Mouse (Mus musculus) neural tube, embryonic 15.5 days (tissue): ENCODE results near the gene Med17. TPM values are rescaled to one million over a fixed set of nuclear protein-coding genes. Genes with fewer than 3 reads are reported as not detected.

Source experiments
- ATAC-seq: fragments of 200-750 bp; cut with Nextera tagmentation; 2 replicates; pipeline ENCODE4 v1.8.0; 2017; ENCODE audit warnings: mild to moderate bottlenecking, moderate TSS enrichment, moderate library complexity; ENCODE audit not compliant: low FRiP score
- H3K27ac ChIP-seq: fragments of 300-500 bp; sonication (generic); replicated peaks from 2 replicates; pipeline ENCODE4 v1.5.1; 2015; ENCODE audit warnings: mild to moderate bottlenecking, inconsistent platforms
- H3K27me3 ChIP-seq: fragments of 300-500 bp; sonication (generic); replicated peaks from 2 replicates; pipeline ENCODE4 v1.6.1; 2015; ENCODE audit warnings: inconsistent platforms
- H3K36me3 ChIP-seq: fragments of 300-500 bp; sonication (generic); 2 replicates; pipeline ENCODE4 v1.6.1; 2015; ENCODE audit warnings: inconsistent platforms
- H3K4me1 ChIP-seq: fragments of 300-500 bp; sonication (generic); 2 replicates; pipeline ENCODE4 v1.6.1; 2015; ENCODE audit warnings: inconsistent platforms
- H3K4me2 ChIP-seq: fragments of 300-500 bp; sonication (generic); 2 replicates; pipeline ENCODE4 v1.6.1; 2015; ENCODE audit warnings: inconsistent platforms, mild to moderate bottlenecking, moderate library complexity
- H3K4me3 ChIP-seq: fragments of 300-500 bp; sonication (generic); replicated peaks from 2 replicates; pipeline ENCODE4 v1.5.1; 2015; ENCODE audit warnings: mild to moderate bottlenecking, inconsistent platforms
- H3K9ac ChIP-seq: fragments of 300-500 bp; sonication (generic); replicated peaks from 2 replicates; pipeline ENCODE4 v1.6.1; 2015; ENCODE audit warnings: mild to moderate bottlenecking, inconsistent platforms
- H3K9me3 ChIP-seq: fragments of 300-500 bp; sonication (generic); replicated peaks from 2 replicates; pipeline ENCODE4 v1.6.1; 2016; ENCODE audit warnings: inconsistent platforms
- WGBS: fragments of 180-500 bp; shearing (Covaris S2); methylation state at CpG from one replicate; pipeline ENCODE4 v1.1.7; 2015; ENCODE audit warnings: mixed read lengths; 5-methylcytosine and 5-hydroxymethylcytosine counted together
- polyA plus RNA-seq: library from polyadenylated mRNA; unstranded; fragments of >200 nt; fragmentation: Nextera tagmentation; extraction: Ambion mirVana; gene quantifications from 2 replicates; pipeline ENCODE4 v1.2.1, GENCODE M21; 2015

The Med17 gene
- polyA plus RNA-seq, 1 experiment from 2014 or later = 27.9 TPM

DNA sequence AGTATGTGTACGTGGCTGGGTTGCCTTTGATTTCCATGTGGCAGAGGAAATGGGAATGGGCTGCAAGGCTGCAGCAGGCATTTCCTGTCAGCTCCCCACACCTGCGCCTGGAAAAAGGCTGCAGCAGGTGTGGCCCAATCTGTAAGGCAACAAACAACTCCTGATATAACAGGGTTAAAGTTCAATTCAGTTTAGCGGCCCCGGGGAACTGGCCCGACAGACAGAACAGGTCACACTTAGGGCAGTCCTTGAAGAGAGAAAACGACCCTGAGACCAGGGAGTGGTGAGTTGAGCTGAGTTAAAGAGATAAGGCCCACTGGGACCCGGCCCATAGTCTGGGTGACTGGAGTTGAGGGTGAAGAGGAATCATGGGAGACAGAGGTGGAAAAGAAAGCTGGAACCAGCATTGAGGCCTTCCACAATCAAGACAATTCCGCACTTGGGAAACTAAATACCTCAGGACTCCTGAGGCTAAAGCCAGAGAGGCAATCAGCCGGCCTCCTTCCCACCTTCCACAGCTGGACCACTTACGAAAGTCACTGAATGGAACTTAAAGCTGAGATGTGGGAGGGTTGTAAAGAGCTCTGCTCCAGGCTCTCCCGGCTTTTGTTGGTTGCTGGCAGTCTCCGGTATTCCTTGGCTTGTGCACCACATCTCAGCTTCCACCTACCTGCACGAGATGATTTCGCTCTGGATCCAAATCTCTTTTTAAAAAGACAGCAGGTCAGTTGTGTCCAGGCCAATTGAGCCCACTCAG lies 34.2 kb downstream of the Med17 start:
- H3K4me2 ChIP-seq = no peak overlapping the region
- H3K9me3 ChIP-seq = no peaks in the 10 kb centered on the region
- no peaks in the 10 kb centered on the region; the same call in 1 of the 2 replicates for H3K36me3 ChIP-seq
- H3K27ac ChIP-seq = no peak overlapping the region
- no peak overlapping the region for H3K9ac ChIP-seq
- no peaks in the 10 kb centered on the region for H3K4me1 ChIP-seq
- ATAC-seq = no peak
- WGBS = 59% methylated on average over 14 of the region's 14 CpGs
- H3K27me3 ChIP-seq = no peaks in the 10 kb centered on the region
- no peak overlapping the region for H3K4me3 ChIP-seq

DNA sequence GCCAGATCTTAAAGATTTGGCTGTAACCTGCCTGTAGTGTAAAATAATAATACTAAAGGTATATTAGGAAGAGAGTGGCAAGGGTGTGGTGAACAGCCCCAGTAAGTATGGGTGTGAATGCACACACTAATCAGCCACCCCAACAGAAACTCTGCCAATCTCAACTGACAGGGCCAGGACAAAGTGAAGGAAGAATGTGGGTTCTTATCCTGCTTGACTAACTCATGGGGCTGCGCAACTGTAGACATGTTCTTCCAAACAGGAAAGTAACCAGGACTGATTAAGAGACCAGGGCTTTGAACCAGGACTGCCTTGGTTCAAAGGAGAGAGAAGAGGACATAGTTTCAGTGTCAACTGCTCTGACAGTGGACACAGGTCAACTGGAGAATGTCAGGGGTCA lies 37.6 kb downstream of the Med17 start:
- no peak for ATAC-seq
- H3K4me1 ChIP-seq = peaks cover 22% of the 10 kb centered on the region
- H3K4me3 ChIP-seq = no peak overlapping the region
- H3K27ac ChIP-seq = no peak overlapping the region
- 83% methylated on average over 1 of the region's 1 CpGs for WGBS
- H3K9me3 ChIP-seq = no peaks in the 10 kb centered on the region
- no peaks in the 10 kb centered on the region for H3K36me3 ChIP-seq
- H3K4me2 ChIP-seq = no peak overlapping the region
- no peaks in the 10 kb centered on the region for H3K27me3 ChIP-seq
- no peak overlapping the region for H3K9ac ChIP-seq

DNA sequence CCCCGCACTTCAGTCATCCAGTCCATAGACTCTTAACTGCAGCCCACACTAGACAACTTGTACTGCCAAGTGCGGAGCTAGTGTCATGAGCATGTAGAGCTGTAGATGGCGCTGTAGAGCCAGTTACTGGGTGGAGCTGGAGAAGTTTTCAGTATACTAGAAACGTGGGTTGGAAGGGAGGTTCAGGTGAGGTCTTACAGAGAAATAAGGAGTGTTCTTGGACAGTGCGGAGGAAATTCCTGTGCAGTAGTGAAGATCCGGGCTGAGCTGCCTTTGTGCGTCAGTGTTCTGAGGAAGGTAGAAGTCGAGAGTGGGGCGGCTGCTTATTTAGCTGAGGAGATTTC lies 38.2 kb downstream of the Med17 start:
- Histone ChIP-seq H3K9me3 (no peaks in the 10 kb centered on the region), H3K4me3 (no peak overlapping the region), H3K4me1 (peaks cover 22% of the 10 kb centered on the region), H3K27me3 (no peaks in the 10 kb centered on the region), H3K4me2 (no peak overlapping the region), H3K36me3 (no peaks in the 10 kb centered on the region), H3K27ac (no peak overlapping the region), H3K9ac (no peak overlapping the region)
- ATAC-seq = no peak
- 48% methylated on average over 9 of the region's 9 CpGs for WGBS

DNA sequence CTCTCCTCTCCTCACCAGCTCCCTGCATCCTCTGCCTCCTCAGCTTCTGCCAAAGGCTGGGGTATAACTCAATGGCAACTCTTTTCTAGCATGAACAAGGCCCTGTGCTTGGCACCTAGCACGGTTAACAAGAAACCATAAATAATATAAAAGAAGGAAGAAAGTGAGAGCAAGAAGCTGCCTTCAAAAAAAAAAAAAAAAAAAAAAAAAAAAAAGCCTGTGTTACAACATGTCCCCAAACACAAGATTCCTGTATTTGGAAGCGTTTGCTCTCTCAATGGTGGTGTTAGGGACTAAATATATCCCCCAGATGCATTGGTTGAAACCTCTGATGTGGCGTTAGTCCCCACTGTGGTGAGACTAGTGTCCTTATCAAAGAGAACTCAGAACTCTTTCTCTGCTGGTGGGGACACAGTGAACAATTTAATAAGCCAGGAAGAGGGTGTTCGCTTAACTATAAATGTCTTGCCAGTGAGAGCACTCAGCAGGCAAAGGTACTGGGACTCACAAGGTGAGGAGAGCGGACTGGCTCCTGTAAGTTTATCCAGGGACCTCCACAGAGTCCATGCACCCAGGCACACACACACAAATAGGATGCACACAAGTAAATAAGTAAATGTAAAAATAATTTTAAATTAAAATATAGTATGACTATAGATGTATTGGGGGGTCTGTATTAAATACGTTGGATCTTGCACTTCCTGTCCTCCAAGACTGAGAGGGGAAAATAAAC lies 38.7 kb downstream of the Med17 start:
- no peak overlapping the region for H3K4me3 ChIP-seq
- H3K27ac ChIP-seq = no peak overlapping the region
- H3K4me1 ChIP-seq = peaks cover 22% of the 10 kb centered on the region
- ATAC-seq = no peak
- H3K4me2 ChIP-seq = no peak overlapping the region
- no peaks in the 10 kb centered on the region for H3K27me3 ChIP-seq
- no peaks in the 10 kb centered on the region for H3K36me3 ChIP-seq
- no peaks in the 10 kb centered on the region for H3K9me3 ChIP-seq
- WGBS = 72% methylated on average over 6 of the region's 6 CpGs
- H3K9ac ChIP-seq = no peak overlapping the region

DNA sequence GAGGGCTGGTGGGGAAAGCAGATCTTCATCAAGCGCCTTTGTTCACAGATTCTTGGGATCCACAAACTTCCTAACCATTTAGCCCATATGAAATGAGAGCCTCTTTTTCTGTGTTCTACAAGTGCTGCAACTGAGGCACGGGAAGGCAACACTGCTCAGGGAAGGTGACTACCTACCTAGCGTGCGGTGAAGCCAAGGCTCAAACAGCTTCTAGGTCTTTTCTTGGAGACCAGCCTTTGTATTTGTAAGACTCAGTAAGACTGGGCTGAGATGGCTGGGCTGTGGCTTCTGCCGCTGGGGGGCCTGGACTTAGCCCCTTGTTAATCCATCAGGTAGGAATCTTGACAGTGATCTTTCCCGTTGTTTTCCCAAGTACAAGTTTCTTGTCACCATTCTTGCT lies 39.7 kb downstream of the Med17 start:
- Histone ChIP-seq H3K36me3 (no peaks in the 10 kb centered on the region), H3K9me3 (no peaks in the 10 kb centered on the region), H3K4me2 (peak overlapping the region; percentile 83), H3K27ac (no peak overlapping the region), H3K4me3 (peak overlapping the region; percentile 58), H3K9ac (peak overlapping the region; percentile 74; the same call in 1 of the 2 replicates), H3K27me3 (no peaks in the 10 kb centered on the region), H3K4me1 (peaks cover 22% of the 10 kb centered on the region)
- WGBS = 94% methylated on average over 6 of the region's 6 CpGs
- no peak for ATAC-seq

DNA sequence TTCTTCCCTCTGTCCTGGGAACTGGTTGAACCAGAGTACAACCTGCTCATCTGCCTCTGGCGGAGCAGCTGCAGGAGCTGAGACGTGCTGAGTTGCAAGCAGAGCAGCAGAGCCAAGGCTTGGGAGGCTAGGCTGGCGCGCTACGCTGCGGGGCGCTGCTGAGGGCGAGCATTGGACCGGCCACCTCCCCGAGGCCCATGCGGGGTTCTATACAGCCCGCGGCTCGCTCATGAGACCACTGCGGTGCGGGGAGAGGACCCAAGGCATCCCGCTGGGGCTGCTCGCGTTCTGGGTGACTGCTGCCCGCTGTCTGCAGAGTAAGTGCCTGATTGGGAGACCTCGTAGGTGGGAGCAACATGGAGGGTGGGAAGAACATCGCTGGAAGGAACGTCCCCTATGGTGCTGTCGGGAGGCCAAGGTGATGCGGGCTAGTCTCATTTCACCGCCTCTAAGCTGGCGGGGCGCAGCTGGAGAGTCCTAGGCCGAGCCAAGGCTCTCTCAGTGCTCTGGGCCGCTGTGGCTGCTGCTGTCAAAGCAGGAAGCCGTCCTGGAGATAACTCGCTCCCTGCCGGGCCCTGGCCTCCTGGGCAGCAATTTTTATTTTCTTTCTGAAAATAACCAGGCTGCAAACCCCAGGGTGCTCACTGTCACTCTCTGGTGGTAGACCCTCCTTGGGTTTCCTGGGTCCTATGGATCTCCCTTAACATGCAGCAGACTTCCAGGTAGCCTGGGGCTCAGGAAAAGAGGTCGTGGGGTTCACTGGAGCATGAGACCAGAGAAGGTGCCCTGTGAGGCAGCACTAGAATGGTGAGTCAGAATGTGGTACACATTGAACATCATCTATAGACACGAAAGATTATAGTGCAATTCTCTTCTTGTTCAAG lies 40.4 kb downstream of the Med17 start, which contains the start of gene Vstm5:
TSS of gene Vstm5 (plus strand) at position 4 of the 884 bp plus-strand sequence.
- H3K9me3 ChIP-seq = no peaks in the 10 kb centered on the region
- no peaks in the 10 kb centered on the region for H3K27me3 ChIP-seq
- peak within 1 kb of the TSS; percentile 83 for H3K4me2 ChIP-seq
- no peaks in the 10 kb centered on the region for H3K36me3 ChIP-seq
- peak within 1 kb of the TSS; percentile 58 for H3K4me3 ChIP-seq
- WGBS = 4% methylated on average over 35 of the region's 35 CpGs
- peak within 1 kb of the TSS; percentile 80 for H3K27ac ChIP-seq
- peak; percentile 94 for ATAC-seq
- H3K9ac ChIP-seq = peak within 1 kb of the TSS; percentile 74
- peaks cover 22% of the 10 kb centered on the region for H3K4me1 ChIP-seq

- Histone ChIP-seq H3K4me3 (peak overlapping the region; percentile 58), H3K27ac (peak overlapping the region; percentile 80), H3K4me2 (peak overlapping the region; percentile 83), H3K4me1 (peaks cover 22% of the 10 kb centered on the region), H3K9ac (peak overlapping the region; percentile 74), H3K9me3 (no peaks in the 10 kb centered on the region), H3K36me3 (no peaks in the 10 kb centered on the region), H3K27me3 (no peaks in the 10 kb centered on the region)
- 64% methylated on average over 16 of the region's 16 CpGs for WGBS
- ATAC-seq = peak; percentile 61
Observed at GRCm38 (mm10) chr9:15238297-15238990, 41.3 kb downstream of the Med17 start.

DNA sequence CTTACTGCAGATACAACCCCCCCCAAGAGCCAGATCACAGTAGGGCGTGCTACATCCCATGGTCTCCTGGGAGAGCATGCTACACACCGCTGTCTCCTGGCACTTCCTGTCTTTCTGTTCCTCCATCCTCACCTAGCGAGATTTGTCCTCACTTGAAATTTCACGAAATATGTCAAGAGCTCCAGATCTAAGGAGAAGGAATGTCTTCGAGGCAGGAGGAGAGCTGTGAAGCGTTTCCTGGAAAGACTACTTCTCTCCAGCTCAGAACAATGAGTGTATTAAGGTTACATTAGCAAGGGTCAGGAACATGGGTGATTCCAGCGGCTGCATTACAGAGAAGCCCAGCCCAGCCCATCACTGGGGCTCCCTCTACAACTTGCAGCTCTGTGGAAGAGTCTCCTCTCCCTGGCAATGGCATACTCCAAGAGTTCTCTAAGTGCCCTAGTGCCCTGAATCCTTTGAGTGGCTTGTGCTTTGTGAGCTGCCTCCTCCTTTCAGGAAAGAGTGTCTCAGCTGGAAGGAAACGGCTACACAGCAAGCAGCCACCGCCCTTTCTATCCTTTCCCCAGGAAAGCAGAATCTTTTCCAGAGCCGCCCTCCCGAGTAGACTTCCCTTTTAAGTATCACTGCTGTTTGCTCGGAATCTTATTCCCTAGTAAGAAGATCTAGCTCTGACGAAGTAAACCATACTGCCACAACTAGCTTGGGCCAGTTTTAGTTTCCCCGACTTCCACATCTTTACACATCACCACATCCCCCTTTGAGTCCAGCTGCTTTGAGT lies 42.0 kb downstream of the Med17 start:
- no peak overlapping the region for H3K9ac ChIP-seq
- H3K4me2 ChIP-seq = peak overlapping the region; percentile 83; the same call in 1 of the 2 replicates
- H3K27ac ChIP-seq = 0 out of 2 replicates have a peak overlapping the region, but pooled peaks have one; percentile 80
- H3K4me1 ChIP-seq = peaks cover 22% of the 10 kb centered on the region
- no peak overlapping the region for H3K4me3 ChIP-seq
- no peak for ATAC-seq
- H3K9me3 ChIP-seq = no peaks in the 10 kb centered on the region
- no peaks in the 10 kb centered on the region for H3K36me3 ChIP-seq
- 51% methylated on average over 14 of the region's 14 CpGs for WGBS
- no peaks in the 10 kb centered on the region for H3K27me3 ChIP-seq

- no peak overlapping the region for H3K4me3 ChIP-seq
- no peaks in the 10 kb centered on the region for H3K27me3 ChIP-seq
- ATAC-seq = no peak
- no peaks in the 10 kb centered on the region for H3K9me3 ChIP-seq
- H3K4me2 ChIP-seq = no peak overlapping the region
- no peaks in the 10 kb centered on the region for H3K36me3 ChIP-seq
- 79% methylated on average over 3 of the region's 3 CpGs for WGBS
- no peak overlapping the region for H3K9ac ChIP-seq
- no peak overlapping the region for H3K27ac ChIP-seq
- H3K4me1 ChIP-seq = peaks cover 22% of the 10 kb centered on the region
Observed at GRCm38 (mm10) chr9:15235986-15236385, 43.7 kb downstream of the Med17 start.

GRCm38 (mm10) chr9:15233604-15234003 lies 46.1 kb downstream of the Med17 start:
- 91% methylated on average over 1 of the region's 1 CpGs for WGBS
- no peak overlapping the region for H3K4me3 ChIP-seq
- no peak overlapping the region for H3K9ac ChIP-seq
- no peak overlapping the region for H3K27ac ChIP-seq
- H3K36me3 ChIP-seq = no peaks in the 10 kb centered on the region
- H3K9me3 ChIP-seq = no peaks in the 10 kb centered on the region
- H3K4me1 ChIP-seq = peaks cover 6% of the 10 kb centered on the region
- no peak for ATAC-seq
- H3K4me2 ChIP-seq = no peak overlapping the region
- no peaks in the 10 kb centered on the region for H3K27me3 ChIP-seq
